Mouse (Mus musculus) ES-E14 (cell line): Measurements from ENCODE around the gene Hoxb13. TPM values are rescaled to one million over a fixed set of nuclear protein-coding genes. Genes with fewer than 3 reads are reported as not detected.

Experiments
- DNase-seq: peaks from one replicate; pipeline ENCODE4 v3.0.0-alpha.2; 2013; ENCODE audit warnings: low read depth, low spot score
- H3K27ac ChIP-seq: 2 replicates; pipeline ENCODE4 v1.5.1; 2012; ENCODE audit warnings: low read depth, mild to moderate bottlenecking, low read length, moderate library complexity, mixed read lengths; ENCODE audit not compliant: poor library complexity, insufficient read depth, severe bottlenecking
- H3K36me3 ChIP-seq: 2 replicates; pipeline ENCODE4 v1.6.1; 2012; ENCODE audit warnings: mild to moderate bottlenecking, low read length, moderate library complexity, mixed read lengths; ENCODE audit not compliant: control insufficient read depth, poor library complexity, insufficient read depth, severe bottlenecking
- H3K4me1 ChIP-seq, 2 experiments: fragments of 150-350 bp in 1 of 2; sonication (generic) in 1 of 2; 2 replicates each; pipeline ENCODE4 v1.6.1; 2012; ENCODE audit warnings: low read length in 2 of 2, mild to moderate bottlenecking in 1 of 2, mixed read lengths in 1 of 2; ENCODE audit not compliant: control insufficient read depth in 2 of 2, insufficient read depth in 2 of 2, poor library complexity in 1 of 2
- H3K4me3 ChIP-seq, 2 experiments: fragments of 150-350 bp in 1 of 2; sonication (generic) in 1 of 2; 2 replicates each; pipeline ENCODE4 v1.5.1; 2012; ENCODE audit warnings: low read length in 2 of 2, low read depth in 1 of 2, mild to moderate bottlenecking in 1 of 2, mixed read lengths in 1 of 2; ENCODE audit not compliant: insufficient read depth in 1 of 2, poor library complexity in 1 of 2, severe bottlenecking in 1 of 2
- H3K9ac ChIP-seq: 2 replicates; pipeline ENCODE4 v1.6.1; 2012; ENCODE audit warnings: low read depth, mild to moderate bottlenecking, low read length, mixed read lengths; ENCODE audit not compliant: poor library complexity, insufficient read depth, severe bottlenecking
- H3K9me3 ChIP-seq: fragments of 150-350 bp; sonication (generic); 2 replicates; pipeline ENCODE4 v1.6.1; 2012; ENCODE audit warnings: low read depth, mild to moderate bottlenecking, low read length; ENCODE audit not compliant: control insufficient read depth, insufficient read depth
- CHD2 ChIP-seq: IDR thresholded peaks from 2 replicates; pipeline ENCODE4 v1.6.1; 2014; ENCODE audit warnings: mild to moderate bottlenecking, low read depth, low read length, inconsistent platforms
- HCFC1 ChIP-seq: IDR thresholded peaks from 2 replicates; pipeline ENCODE4 v1.6.1; 2012; ENCODE audit warnings: low read length, inconsistent platforms, borderline replicate concordance; ENCODE audit not compliant: insufficient read depth
- MAFK ChIP-seq: IDR thresholded peaks from 2 replicates; pipeline ENCODE4 v1.6.1; 2014; ENCODE audit warnings: mild to moderate bottlenecking, low read depth, low read length, inconsistent platforms; ENCODE audit not compliant: insufficient read depth
- ZC3H11A ChIP-seq: IDR thresholded peaks from 2 replicates; pipeline ENCODE4 v1.6.1; 2012; ENCODE audit warnings: low read depth, mild to moderate bottlenecking, inconsistent platforms, low read length, borderline replicate concordance
- ZNF384 ChIP-seq: IDR thresholded peaks from 2 replicates; pipeline ENCODE4 v1.6.1; 2012; ENCODE audit warnings: low read depth, low read length, inconsistent platforms
- in situ Hi-C, 2 experiments: fragments of 600-800 bp; cut with MboI; formaldehyde crosslinking; loops; one replicate each; pipeline ENCODE4 v1.15.1; 2025; ENCODE audit warnings: low sequenced_read_pairs in 2 of 2, inconsistent platforms in 1 of 2; ENCODE audit not compliant: unreplicated experiment in 2 of 2
- total RNA-seq: library from RNA; depleted of rRNA; stranded (reverse); fragments of 300-350 nt; gene quantifications from 2 replicates; pipeline ENCODE4 v1.2.3, GENCODE M21; 2012

Gene Hoxb13
- total RNA-seq, 1 experiment, result 1.4 TPM

DNA sequence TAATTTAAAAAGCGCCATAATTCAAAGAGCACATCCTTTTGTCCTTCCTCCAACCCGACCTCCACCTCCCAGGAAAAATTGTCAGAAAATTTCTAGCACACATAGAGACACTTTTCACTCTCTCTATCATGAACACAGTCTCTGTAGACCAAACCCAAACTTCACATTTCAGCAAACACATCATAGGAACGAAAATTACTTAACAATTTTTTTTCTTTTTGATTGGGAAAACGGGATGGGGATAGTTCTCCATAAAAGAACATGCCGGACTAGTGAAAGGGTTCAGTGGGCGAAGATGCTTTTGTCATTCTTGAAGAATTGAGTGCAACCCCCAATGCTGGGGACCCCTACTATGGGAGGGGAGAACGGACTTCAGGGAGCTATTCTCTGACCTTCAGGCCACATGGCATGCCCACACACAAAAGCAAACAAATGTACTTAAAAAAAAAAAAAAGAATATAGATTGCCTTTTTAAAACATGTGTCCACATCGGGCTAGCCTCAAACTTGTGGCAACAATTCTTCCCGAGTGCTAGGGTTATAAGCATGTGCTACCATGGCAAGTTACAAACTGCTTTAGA lies 18.1 kb upstream of the Hoxb13 start:
- Histone ChIP-seq H3K36me3 (no peaks in the 10 kb centered on the region), H3K4me3 (no peak overlapping the region), H3K4me1 (peaks cover 0 to 6% of the 10 kb centered on the region in 2 experiments; a peak in 1 of 4 replicates), H3K9ac (no peak overlapping the region), H3K27ac (no peak overlapping the region), H3K9me3 (no peaks in the 10 kb centered on the region)
- DNase-seq, result no peak
- TF ChIP-seq MAFK (no peak), ZNF384 (no peak), HCFC1 (no peak), CHD2 (no peak), ZC3H11A (no peak)
- in situ Hi-C loops, result loop anchor here in 1 of 2 experiments (10.0 kb wide), 1 partner anchor 159 kb away; no protein-coding TSS in a partner anchor

DNA sequence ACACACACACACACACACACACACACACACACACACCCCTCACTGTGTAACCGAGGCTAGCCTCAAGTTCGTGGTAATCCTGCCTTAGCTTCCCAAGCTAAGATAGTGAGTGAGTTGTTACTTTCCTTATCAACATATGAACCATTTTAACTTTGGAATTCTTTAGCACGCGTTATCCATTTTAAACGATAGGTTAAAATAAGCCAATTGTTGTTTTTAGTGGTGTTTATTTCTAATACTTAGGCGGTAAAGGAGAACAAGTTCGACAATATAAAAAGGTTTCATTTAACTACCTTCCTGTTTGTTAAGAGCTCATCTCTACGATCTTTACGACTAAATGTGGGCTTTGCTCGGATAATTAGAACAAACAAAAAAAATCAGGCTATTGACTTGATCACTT lies 17.3 kb upstream of the Hoxb13 start:
- TF ChIP-seq ZNF384 (no peak), HCFC1 (no peak), ZC3H11A (no peak), CHD2 (no peak), MAFK (no peak)
- in situ Hi-C loops, result loop anchor here in 1 of 2 experiments (10.0 kb wide), 1 partner anchor 158 kb away; no protein-coding TSS in a partner anchor
- no peak for DNase-seq

GRCm38 (mm10) chr11:96177546-96178174 lies 16.5 kb upstream of the Hoxb13 start:
- H3K27ac ChIP-seq, result no peak overlapping the region
- H3K4me1 ChIP-seq, result peaks cover 0 to 3% of the 10 kb centered on the region in 2 experiments; a peak in 1 of 4 replicates
- no peak for DNase-seq
- H3K9me3 ChIP-seq, result no peaks in the 10 kb centered on the region
- no peak overlapping the region for H3K9ac ChIP-seq
- H3K4me3 ChIP-seq, result peak overlapping the region in 1 of 2 experiments; percentile 5; a peak in 3 of 4 replicates
- TF ChIP-seq ZC3H11A (no peak), HCFC1 (no peak), ZNF384 (no peak), CHD2 (no peak), MAFK (no peak)
- in situ Hi-C loops, result loop anchor here in 1 of 2 experiments (10.0 kb wide), 1 partner anchor 157 kb away; no protein-coding TSS in a partner anchor
- no peaks in the 10 kb centered on the region for H3K36me3 ChIP-seq

More for the DNA sequence above, 17.3 kb upstream of the Hoxb13 start:
- no peak overlapping the region for H3K4me3 ChIP-seq
- H3K9ac ChIP-seq, result no peak overlapping the region
- H3K27ac ChIP-seq, result no peak overlapping the region
- no peaks in the 10 kb centered on the region for H3K36me3 ChIP-seq
- H3K9me3 ChIP-seq, result no peaks in the 10 kb centered on the region
- H3K4me1 ChIP-seq, result peaks cover 0 to 6% of the 10 kb centered on the region in 2 experiments; a peak in 1 of 4 replicates

GRCm38 (mm10) chr11:96178356-96178755 lies 15.8 kb upstream of the Hoxb13 start:
- H3K4me1 ChIP-seq, result no peaks in the 10 kb centered on the region
- no peak overlapping the region for H3K9ac ChIP-seq
- TF ChIP-seq ZC3H11A (no peak), HCFC1 (no peak), ZNF384 (no peak), MAFK (no peak), CHD2 (no peak)
- H3K27ac ChIP-seq, result no peak overlapping the region
- no peak overlapping the region for H3K4me3 ChIP-seq
- H3K9me3 ChIP-seq, result no peaks in the 10 kb centered on the region
- in situ Hi-C loops, result loop anchor here in 1 of 2 experiments (10.0 kb wide), 1 partner anchor 156 kb away; no protein-coding TSS in a partner anchor
- no peaks in the 10 kb centered on the region for H3K36me3 ChIP-seq
- no peak for DNase-seq
